Mouse (Mus musculus) neutrophil, adult 59 days (primary cell): ENCODE results near the gene Hcfc1r1. TPM values are rescaled to one million over a fixed set of nuclear protein-coding genes. Genes with fewer than 3 reads are reported as not detected.

Experiments
- total RNA-seq, 2 experiments: library from RNA; stranded (reverse); gene quantifications; 1 replicate in 1 of 2; 2 replicates in 1 of 2; pipeline ENCODE4 v1.2.4; 2023

Hcfc1r1 gene
- 10 to 100 TPM; 48.9 to 58.6 TPM for total RNA-seq

DNA sequence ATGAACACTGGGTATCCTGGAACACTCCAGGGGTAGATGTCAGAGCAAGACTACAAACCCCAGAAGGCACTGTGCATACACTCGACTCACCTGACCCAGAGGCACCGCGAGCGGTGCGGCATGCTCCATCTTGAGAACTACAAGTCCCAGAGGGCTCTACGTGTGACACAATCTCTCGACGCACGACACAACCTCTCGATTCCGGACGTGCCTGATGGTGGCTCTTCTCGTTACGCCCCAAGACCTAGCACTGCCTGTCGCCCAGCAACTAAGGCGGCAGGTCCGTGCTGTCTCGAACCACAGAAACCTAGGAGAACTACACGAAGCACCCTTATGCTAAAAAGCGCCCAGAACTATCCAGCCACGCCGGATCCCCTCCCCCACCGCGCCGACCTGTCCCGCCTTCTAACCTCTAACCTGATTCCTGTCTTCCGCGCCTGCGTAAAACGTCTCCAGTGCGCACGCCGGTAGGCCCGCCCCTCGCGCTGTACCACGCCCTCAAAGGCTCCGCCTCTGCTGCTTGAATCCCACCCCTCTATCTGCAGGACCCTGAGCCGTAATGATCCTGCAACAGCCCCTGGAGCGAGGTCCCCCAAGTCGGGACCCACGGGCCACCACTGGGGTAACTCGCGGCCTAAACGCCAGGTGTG is at the start of gene Hcfc1r1, which contains the start of gene Thoc6:
TSS of gene Hcfc1r1 (plus strand) at position 173 of the 650 bp plus-strand sequence.
TSS of gene Thoc6 (minus strand) at position 459 of the 650 bp plus-strand sequence.

DNA sequence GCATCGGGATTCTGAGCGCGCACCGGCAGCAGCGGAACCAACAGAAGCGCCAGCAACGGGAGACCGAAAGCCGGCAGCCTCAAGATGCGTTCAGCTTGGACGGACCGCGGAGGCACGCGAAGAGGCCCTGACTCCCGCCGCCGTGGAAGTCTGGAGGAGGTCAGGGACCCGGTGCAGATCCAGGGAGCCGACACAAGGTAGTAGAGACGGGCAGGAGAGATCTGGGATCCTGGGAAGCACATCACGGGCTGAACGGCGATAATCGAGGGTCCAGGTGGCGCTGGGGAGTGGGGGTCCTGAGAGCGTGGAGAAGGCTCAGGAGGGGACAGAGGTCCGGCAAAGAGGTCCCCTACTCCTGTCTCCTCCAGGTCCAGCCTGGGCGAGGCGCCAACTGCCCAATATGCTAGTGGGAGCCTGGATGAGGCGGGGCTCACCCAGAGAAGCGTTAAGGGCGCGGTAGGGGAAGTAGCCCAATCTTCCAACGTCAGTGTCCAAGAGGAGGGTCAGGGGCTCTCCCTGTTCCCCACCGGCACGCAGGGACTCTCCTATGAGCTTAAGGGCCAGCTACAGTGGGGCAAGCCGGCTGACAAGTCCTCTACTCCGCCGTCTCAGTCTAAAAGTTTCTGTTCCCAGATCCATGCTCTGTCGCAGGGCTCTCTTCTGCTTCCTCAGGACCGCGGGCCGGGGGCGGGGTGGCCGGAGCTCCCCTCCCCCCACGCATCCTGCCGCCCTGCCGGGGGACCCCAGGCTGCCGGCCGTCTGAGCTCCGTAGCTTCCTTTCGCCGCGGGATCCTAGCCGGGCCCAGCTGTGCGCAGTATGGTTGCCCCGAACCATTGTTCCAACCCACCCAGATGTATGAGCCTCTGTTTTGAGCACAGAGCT is 28.5 kb upstream of the Hcfc1r1 start, which contains the start of gene Mmp25:
TSS of gene Mmp25 (minus strand) at position 665 of the 883 bp plus-strand sequence.

DNA sequence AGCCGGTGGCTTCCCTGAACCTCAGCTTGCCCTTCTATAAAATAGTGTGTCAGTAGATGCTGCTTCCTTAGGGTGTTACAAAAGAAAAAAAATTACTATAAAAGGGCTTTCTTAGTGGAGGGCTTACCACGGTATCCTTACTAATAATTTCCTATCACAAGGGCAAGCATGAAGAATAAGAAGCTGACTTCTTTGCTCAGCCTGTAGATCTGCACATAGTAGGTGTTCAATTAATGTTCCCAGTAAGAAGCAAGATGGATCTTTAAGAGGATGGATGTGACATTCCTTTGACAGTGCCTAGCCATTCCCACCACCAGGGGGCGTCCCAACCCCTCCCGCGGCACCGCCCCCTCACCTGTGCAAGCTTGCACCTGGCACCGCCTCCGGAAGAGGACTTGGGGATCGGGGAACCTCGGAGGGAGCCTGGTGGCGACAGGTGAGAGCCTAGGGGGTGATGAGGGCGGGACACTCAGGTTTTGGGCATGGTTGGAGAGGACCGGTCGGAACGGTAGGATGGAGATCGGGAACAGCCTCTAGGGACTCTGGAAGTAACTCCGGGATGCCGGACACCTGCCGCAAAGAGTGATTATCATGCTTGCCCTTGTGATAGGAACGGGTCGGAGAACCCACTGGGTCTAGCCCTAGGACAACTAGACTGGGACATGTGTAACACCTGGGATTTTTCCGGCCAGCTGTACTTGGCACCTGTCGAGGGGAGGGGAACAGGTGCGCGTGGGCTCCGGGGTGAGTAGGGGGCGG is 13.1 kb upstream of the Hcfc1r1 start, which contains the start of gene Bicdl2:
TSS of gene Bicdl2 (plus strand) at position 390 of the 759 bp plus-strand sequence.

DNA sequence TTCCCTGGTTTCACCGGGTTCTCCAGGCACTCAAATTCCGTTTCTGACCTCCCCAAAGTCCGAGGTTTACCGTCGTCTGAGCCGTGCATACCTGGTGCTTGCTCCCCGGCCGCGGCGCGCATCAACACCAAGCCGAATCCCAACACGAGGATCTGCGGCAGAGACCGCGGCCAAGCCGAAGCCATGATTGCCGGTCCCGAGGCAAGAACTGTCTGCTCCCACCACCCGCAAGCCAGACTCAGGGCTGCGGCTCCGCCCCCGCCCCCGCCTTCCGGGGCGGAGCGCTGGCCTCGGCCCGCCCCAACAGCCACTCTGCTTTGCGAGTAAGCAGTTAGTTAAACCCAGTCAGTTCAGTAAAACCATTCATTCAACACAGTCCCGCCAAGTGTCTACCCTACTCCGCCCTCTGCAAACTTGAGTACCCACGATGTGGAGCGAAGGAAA is 3.9 kb downstream of the Hcfc1r1 start, which contains the start of gene Tnfrsf12a:
TSS of gene Tnfrsf12a (minus strand) at position 233 of the 444 bp plus-strand sequence.

DNA sequence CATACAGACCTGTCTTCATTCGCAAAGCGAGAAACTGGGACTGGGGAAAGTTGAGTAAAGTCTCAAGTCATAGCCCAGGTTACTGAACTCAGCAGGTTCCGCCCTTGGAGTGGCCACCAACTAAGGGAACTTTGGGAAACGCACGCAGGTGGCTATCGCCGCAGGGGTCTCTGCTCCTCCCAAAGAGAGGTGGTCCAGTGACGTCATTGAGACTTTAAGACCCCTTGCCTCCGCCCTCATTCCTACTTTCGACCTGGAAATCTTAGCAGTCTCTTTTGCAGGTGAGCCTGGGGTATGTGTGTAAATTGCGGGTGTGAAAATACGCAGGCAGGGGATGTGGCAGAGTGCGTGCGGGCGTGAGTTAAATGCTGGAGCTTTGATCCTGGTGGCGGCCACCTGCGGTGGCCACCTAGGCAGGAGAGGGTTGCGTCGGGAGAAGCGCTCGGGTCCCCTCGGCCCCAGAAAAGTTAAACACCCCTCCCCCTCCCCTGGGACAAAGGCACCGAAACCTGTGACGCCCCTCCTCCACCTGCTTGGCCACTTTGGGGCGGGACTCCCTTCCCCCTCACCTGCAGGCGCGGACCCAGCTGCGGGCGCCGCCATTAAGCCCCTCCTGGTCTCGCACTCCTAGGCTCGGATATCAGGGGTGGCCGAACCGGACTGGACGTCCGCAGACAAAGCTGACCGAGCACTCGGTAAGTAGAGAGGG is 5.9 kb downstream of the Hcfc1r1 start, which contains the start of gene Cldn6:
TSS of gene Cldn6 (plus strand) at position 123 of the 709 bp plus-strand sequence.

GRCm38 (mm10) chr17:23683856-23684672 is 10.7 kb downstream of the Hcfc1r1 start, which contains the start of gene Cldn9:
Cldn9 (minus strand) TSS chr17:23684026.

DNA sequence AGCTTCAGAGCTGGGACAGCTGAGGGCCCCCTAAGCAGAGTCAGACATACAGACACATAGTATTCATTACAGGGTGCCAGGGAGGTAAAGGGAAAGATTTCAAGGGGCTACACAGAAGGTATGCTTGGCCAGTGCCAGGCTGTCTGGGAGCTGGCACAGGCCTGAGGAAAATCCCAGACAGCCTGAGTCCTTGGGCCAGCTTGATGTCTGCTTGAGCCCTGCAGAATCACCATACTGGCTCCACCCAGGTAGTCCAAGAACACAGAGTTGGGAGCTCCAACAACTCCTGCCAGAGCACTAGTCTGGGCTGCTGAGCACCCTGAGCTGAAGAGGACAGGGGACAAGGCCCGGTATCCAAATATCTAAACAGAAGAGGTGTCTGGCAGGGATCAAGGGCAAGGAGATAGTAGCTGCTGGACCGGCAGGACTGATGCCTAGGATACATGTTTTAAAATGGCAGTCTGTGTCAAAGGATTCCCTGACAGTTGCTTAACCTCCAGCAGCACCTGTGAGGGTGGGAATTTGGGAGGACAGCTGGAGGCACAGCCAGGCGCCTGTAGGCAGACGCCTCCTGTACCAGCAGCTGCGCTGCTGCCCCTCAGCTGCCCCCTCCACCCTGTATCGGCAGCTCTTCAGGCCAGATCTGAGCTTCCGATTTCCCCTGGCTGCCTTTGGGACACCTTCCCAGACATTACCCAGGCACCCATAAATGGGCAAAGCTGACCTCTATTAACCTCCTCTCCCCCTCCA is 49.2 kb downstream of the Hcfc1r1 start, which contains the start of gene 1520401A03Rik:
TSS of gene 1520401A03Rik (minus strand) at position 408 of the 750 bp plus-strand sequence.

Other genes with a start within 250 kb of the Hcfc1r1 start
- not detected for gene Vmn2r117, start 193.9 kb upstream of the Hcfc1r1 start, total RNA-seq
- 1 to 10 TPM; 2.8 to 3.3 TPM for gene Zfp213, start 109.4 kb upstream of the Hcfc1r1 start, total RNA-seq
- gene Zfp13, start 74.1 kb upstream of the Hcfc1r1 start, total RNA-seq, result under 1 TPM in 1 of 2 experiments, not detected in 1; 0.16 TPM
- under 1 TPM in 1 of 2 experiments, not detected in 1; 0.20 TPM for gene Zscan10, start 72.7 kb upstream of the Hcfc1r1 start, total RNA-seq
- 100 to 1,000 TPM; 161 to 190 TPM for gene Mmp25, start 28.3 kb upstream of the Hcfc1r1 start, total RNA-seq
- 1 to 10 TPM; 2.6 to 2.8 TPM for gene Bicdl2, start 13.1 kb upstream of the Hcfc1r1 start, total RNA-seq
- gene Thoc6, start 286 bp downstream of the Hcfc1r1 start, total RNA-seq, result 10 to 100 TPM; 17.9 to 22.9 TPM
- gene Tnfrsf12a, start 3.9 kb downstream of the Hcfc1r1 start, total RNA-seq, result 1 to 10 TPM; 4.0 to 4.9 TPM
- gene Cldn6, start 5.7 kb downstream of the Hcfc1r1 start, total RNA-seq, result not detected
- gene Cldn9, start 10.4 kb downstream of the Hcfc1r1 start, total RNA-seq, result not detected
- not detected for gene 1520401A03Rik, start 49.2 kb downstream of the Hcfc1r1 start, total RNA-seq
- 10 to 100 TPM; 39.0 to 46.1 TPM for gene Pkmyt1, start 52.7 kb downstream of the Hcfc1r1 start, total RNA-seq
- 1 to 10 TPM; 2.8 to 4.6 TPM for gene Paqr4, start 67.3 kb downstream of the Hcfc1r1 start, total RNA-seq
- gene Kremen2, start 72.2 kb downstream of the Hcfc1r1 start, total RNA-seq, result not detected
- 1 to 10 TPM; 6.5 to 7.1 TPM for gene Flywch1, start 98.0 kb downstream of the Hcfc1r1 start, total RNA-seq
- gene Flywch2, start 112.5 kb downstream of the Hcfc1r1 start, total RNA-seq, result not detected
- 100 to 1,000 TPM; 541 to 597 TPM for gene Srrm2, start 116.9 kb downstream of the Hcfc1r1 start, total RNA-seq
- gene Elob, start 155.5 kb downstream of the Hcfc1r1 start, total RNA-seq, result 100 to 1,000 TPM; 152 to 189 TPM
- gene Prss33, start 162.5 kb downstream of the Hcfc1r1 start, total RNA-seq, result not detected
- not detected for gene Prss32, start 170.3 kb downstream of the Hcfc1r1 start, total RNA-seq
- not detected for gene Prss41, start 170.6 kb downstream of the Hcfc1r1 start, total RNA-seq
- gene Prss21, start 194.5 kb downstream of the Hcfc1r1 start, total RNA-seq, result not detected
- gene Dcpp1, start 207.3 kb downstream of the Hcfc1r1 start, total RNA-seq, result not detected
- gene Dcpp2, start 207.3 kb downstream of the Hcfc1r1 start, total RNA-seq, result not detected
- gene Dcpp3, start 243.9 kb downstream of the Hcfc1r1 start, total RNA-seq, result not detected